Mouse (Mus musculus): ENCODE data around the gene En1. TPM values are rescaled to one million over a fixed set of nuclear protein-coding genes. Genes with fewer than 3 reads are reported as not detected.

Gene En1
- polyA plus RNA-seq, 1 experiment from 2014 or later, result 1.5 TPM

GRCm38 (mm10) chr1:120613461-120614306 lies 11.5 kb downstream of the En1 start:
- no peaks in the 10 kb centered on the region for H3K9me3 ChIP-seq
- H3K27me3 ChIP-seq, result peaks cover 99% of the 10 kb centered on the region
- H3K4me3 ChIP-seq, result no peak overlapping the region
- H3K4me2 ChIP-seq (replicated peaks), result no peak overlapping the region
- no peaks in the 10 kb centered on the region for H3K36me3 ChIP-seq
- no peak overlapping the region for H3K9ac ChIP-seq
- no peak for ATAC-seq (ENCODE audit: insufficient number of reproducible peaks, insufficient read depth, low FRiP score, low TSS enrichment)
- WGBS, result 2% methylated on average over 32 of the region's 32 CpGs
- no peak overlapping the region for H3K27ac ChIP-seq
- no peaks in the 10 kb centered on the region for H3K4me1 ChIP-seq

- H3K4me3 ChIP-seq, result no peak overlapping the region
- H3K27me3 ChIP-seq, result peaks cover 97% of the 10 kb centered on the region
- under 1% methylated on average over 30 of the region's 30 CpGs for WGBS
- ATAC-seq (ENCODE audit: insufficient number of reproducible peaks, insufficient read depth, low FRiP score, low TSS enrichment), result no peak
- H3K9ac ChIP-seq, result no peak overlapping the region
- no peaks in the 10 kb centered on the region for H3K4me1 ChIP-seq
- no peaks in the 10 kb centered on the region for H3K36me3 ChIP-seq
- H3K4me2 ChIP-seq (replicated peaks), result no peak overlapping the region
- no peaks in the 10 kb centered on the region for H3K9me3 ChIP-seq
- no peak overlapping the region for H3K27ac ChIP-seq
These were observed 12.3 kb downstream of the En1 start for GRCm38 (mm10) chr1:120614307-120615100.

GRCm38 (mm10) chr1:120615521-120615920 lies 13.3 kb downstream of the En1 start:
- no peak overlapping the region for H3K4me3 ChIP-seq
- ATAC-seq (ENCODE audit: insufficient number of reproducible peaks, insufficient read depth, low FRiP score, low TSS enrichment), result no peak

GRCm38 (mm10) chr1:120615927-120616326 lies 13.7 kb downstream of the En1 start:
- Histone ChIP-seq H3K4me1 (no peaks in the 10 kb centered on the region), H3K4me3 (no peak overlapping the region), H3K9me3 (no peaks in the 10 kb centered on the region), H3K27ac (no peak overlapping the region), H3K27me3 (peaks cover 92% of the 10 kb centered on the region), H3K9ac (no peak overlapping the region), H3K4me2 (replicated peaks) (no peak overlapping the region), H3K36me3 (no peaks in the 10 kb centered on the region)
- WGBS, result under 1% methylated on average over 9 of the region's 9 CpGs
- ATAC-seq (ENCODE audit: insufficient number of reproducible peaks, insufficient read depth, low FRiP score, low TSS enrichment), result no peak

More at GRCm38 (mm10) chr1:120615521-120615920, 13.3 kb downstream of the En1 start:
- no peak overlapping the region for H3K9ac ChIP-seq
- H3K4me1 ChIP-seq, result no peaks in the 10 kb centered on the region
- peaks cover 95% of the 10 kb centered on the region for H3K27me3 ChIP-seq
- H3K36me3 ChIP-seq, result no peaks in the 10 kb centered on the region
- WGBS, result 0% methylated on average over 4 of the region's 4 CpGs
- H3K4me2 ChIP-seq (replicated peaks), result no peak overlapping the region
- H3K9me3 ChIP-seq, result no peaks in the 10 kb centered on the region
- H3K27ac ChIP-seq, result no peak overlapping the region

GRCm38 (mm10) chr1:120621383-120621782 lies 19.2 kb downstream of the En1 start:
- Histone ChIP-seq H3K9me3 (no peaks in the 10 kb centered on the region), H3K4me1 (no peaks in the 10 kb centered on the region), H3K9ac (no peak overlapping the region), H3K4me3 (no peak overlapping the region), H3K36me3 (no peaks in the 10 kb centered on the region), H3K27ac (no peak overlapping the region), H3K27me3 (peaks cover 72% of the 10 kb centered on the region), H3K4me2 (replicated peaks) (no peak overlapping the region)
- ATAC-seq (ENCODE audit: insufficient number of reproducible peaks, insufficient read depth, low FRiP score, low TSS enrichment), result no peak
- WGBS, result 33% methylated on average over 5 of the region's 5 CpGs

- H3K27me3 ChIP-seq, result peaks cover 25% of the 10 kb centered on the region; the same call in 1 of the 2 replicates
- 49% methylated on average over 11 of the region's 11 CpGs for WGBS
- no peak for ATAC-seq (ENCODE audit: insufficient number of reproducible peaks, insufficient read depth, low FRiP score, low TSS enrichment)
- no peaks in the 10 kb centered on the region for H3K9me3 ChIP-seq
- no peak overlapping the region for H3K4me3 ChIP-seq
- H3K9ac ChIP-seq, result no peak overlapping the region
- no peaks in the 10 kb centered on the region for H3K36me3 ChIP-seq
- no peaks in the 10 kb centered on the region for H3K4me1 ChIP-seq
- H3K27ac ChIP-seq, result no peak overlapping the region
- no peak overlapping the region for H3K4me2 ChIP-seq (replicated peaks)
These were observed 24.9 kb downstream of the En1 start for GRCm38 (mm10) chr1:120626930-120627621.

GRCm38 (mm10) chr1:120627622-120628001 lies 25.4 kb downstream of the En1 start:
- Histone ChIP-seq H3K4me1 (no peaks in the 10 kb centered on the region), H3K9me3 (no peaks in the 10 kb centered on the region), H3K27me3 (peaks cover 23% of the 10 kb centered on the region; the same call in 1 of the 2 replicates), H3K4me2 (replicated peaks) (no peak overlapping the region), H3K4me3 (no peak overlapping the region), H3K27ac (no peak overlapping the region), H3K9ac (no peak overlapping the region), H3K36me3 (no peaks in the 10 kb centered on the region)
- WGBS, result 72% methylated on average over 4 of the region's 4 CpGs
- no peak for ATAC-seq (ENCODE audit: insufficient number of reproducible peaks, insufficient read depth, low FRiP score, low TSS enrichment)

GRCm38 (mm10) chr1:120628821-120629220 lies 26.6 kb downstream of the En1 start:
- Histone ChIP-seq H3K4me2 (replicated peaks) (no peak overlapping the region), H3K4me1 (no peaks in the 10 kb centered on the region), H3K9ac (no peak overlapping the region), H3K27me3 (peaks cover 18% of the 10 kb centered on the region; the same call in 1 of the 2 replicates), H3K27ac (no peak overlapping the region), H3K36me3 (no peaks in the 10 kb centered on the region), H3K9me3 (no peaks in the 10 kb centered on the region), H3K4me3 (no peak overlapping the region)
- WGBS, result 56% methylated on average over 9 of the region's 9 CpGs
- no peak for ATAC-seq (ENCODE audit: insufficient number of reproducible peaks, insufficient read depth, low FRiP score, low TSS enrichment)

- 14% methylated on average over 10 of the region's 10 CpGs for WGBS
- ATAC-seq (ENCODE audit: insufficient number of reproducible peaks, insufficient read depth, low FRiP score, low TSS enrichment), result no peak
- Histone ChIP-seq H3K27ac (no peak overlapping the region), H3K4me2 (replicated peaks) (peak overlapping the region; percentile 37), H3K27me3 (0 out of 2 replicates have a peak, but pooled peaks cover 7% of the 10 kb centered on the region), H3K9me3 (no peaks in the 10 kb centered on the region), H3K4me3 (peak overlapping the region; percentile 5; the same call in 1 of the 2 replicates), H3K9ac (no peak overlapping the region), H3K4me1 (peaks cover 11% of the 10 kb centered on the region), H3K36me3 (no peaks in the 10 kb centered on the region)
These were observed 41.2 kb downstream of the En1 start for GRCm38 (mm10) chr1:120643380-120643779.

- ATAC-seq (ENCODE audit: insufficient number of reproducible peaks, insufficient read depth, low FRiP score, low TSS enrichment), result peak; percentile 41; the same call in 1 of the 2 replicates
- Histone ChIP-seq H3K4me1 (peaks cover 11% of the 10 kb centered on the region), H3K9me3 (no peaks in the 10 kb centered on the region), H3K36me3 (no peaks in the 10 kb centered on the region), H3K4me2 (replicated peaks) (peak overlapping the region; percentile 37), H3K27me3 (0 out of 2 replicates have a peak, but pooled peaks cover 7% of the 10 kb centered on the region), H3K9ac (no peak overlapping the region), H3K27ac (no peak overlapping the region), H3K4me3 (peak overlapping the region; percentile 5; the same call in 1 of the 2 replicates)
- WGBS, result 10% methylated on average over 13 of the region's 13 CpGs
These were observed 41.9 kb downstream of the En1 start for GRCm38 (mm10) chr1:120643848-120644711.

Measured in embryonic facial prominence, embryonic 12.5 days (tissue).